Mouse (Mus musculus) heart, postnatal 14 days (tissue): ENCODE data around the gene Chn1. TPM values are rescaled to one million over a fixed set of nuclear protein-coding genes. Genes with fewer than 3 reads are reported as not detected.

Experiments used
- DNase-seq, 2 experiments: peaks; one replicate each; pipeline ENCODE4 v3.0.0; 2021 to 2022
- intact Hi-C: fragments of 180-260 bp; cut with DNase I; formaldehyde crosslinking; loops from one replicate; pipeline ENCODE4 v1.15.1; 2025
- total RNA-seq, 2 experiments: library from RNA; stranded (reverse); gene quantifications; 2 replicates each; pipeline ENCODE4 v1.2.3; 2021

Chn1 gene
- total RNA-seq, 2 experiments from 2014 or later: 45.6 to 53.6 TPM

DNA sequence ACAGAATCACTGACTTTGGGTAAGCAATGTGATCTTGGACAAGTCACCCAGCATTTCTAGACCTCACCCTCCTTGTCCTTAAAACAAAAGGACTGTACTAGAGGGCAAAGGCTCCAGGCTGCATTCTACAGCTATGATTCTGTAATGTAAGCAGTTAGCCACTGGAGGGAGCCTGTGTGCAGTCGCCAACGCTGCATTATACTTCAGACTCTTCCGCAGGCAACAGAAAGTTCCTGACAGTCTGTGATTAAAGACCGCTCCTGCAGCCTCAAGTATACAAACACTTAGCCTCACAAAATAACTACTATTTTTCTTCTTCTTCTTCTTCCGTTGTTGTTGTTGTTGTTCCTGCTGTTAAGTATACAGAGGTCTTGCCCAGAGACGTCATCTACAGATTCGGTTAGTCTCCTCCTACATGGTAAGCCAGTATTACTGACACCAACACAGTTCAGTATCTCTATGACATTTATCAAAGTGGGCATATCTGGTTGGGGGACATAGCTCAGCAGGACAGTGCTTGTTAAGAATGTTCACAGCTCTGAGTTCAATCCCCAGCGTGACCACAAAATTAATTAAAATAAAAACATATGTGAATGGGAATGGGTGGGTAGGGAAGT lies 208.0 kb downstream of the Chn1 start:
- peak; percentile 60 to 75 for DNase-seq
- intact Hi-C loops: no loop called here

DNA sequence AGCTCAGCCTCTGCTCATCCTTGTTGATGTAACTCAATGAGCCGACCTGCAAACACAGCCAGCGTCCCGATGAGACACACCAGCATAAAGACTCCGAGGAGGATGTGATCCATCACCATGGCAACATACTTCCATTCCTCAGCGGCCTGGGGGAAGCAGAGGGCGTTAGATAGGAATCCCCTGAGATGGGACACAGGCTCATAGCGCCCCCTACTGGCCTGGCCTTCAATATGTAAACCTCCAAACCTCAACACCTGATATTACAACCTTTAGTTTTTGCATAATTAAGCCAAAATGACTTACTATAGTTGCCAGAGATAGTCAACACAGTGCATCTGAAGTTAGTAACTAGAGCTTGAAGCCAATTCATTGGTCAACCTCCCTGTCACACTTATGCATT lies 209.0 kb downstream of the Chn1 start:
- DNase-seq: peak in 1 of 2 experiments; percentile 29
- intact Hi-C loops: no loop called here

DNA sequence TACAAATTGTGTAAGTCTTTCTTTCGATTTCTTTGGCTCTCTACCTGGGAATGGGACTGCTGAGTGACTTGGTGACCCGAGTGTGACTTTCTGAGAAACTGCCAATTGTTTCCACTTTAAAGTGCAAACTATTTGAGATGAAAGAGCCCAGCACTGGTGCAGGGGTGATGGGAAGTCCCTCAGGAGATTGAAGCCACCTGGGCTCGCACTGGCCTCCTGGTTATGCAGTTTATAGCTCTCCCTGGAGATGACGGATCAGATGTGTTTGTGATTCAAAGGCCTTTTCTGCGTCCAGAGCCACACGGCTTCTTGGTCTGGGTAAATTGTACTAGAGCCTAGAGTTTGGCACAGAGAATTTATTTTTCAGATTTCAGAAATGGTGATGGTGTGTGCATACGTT lies 211.5 kb downstream of the Chn1 start:
- intact Hi-C loops: no loop called here
- no peak for DNase-seq

DNA sequence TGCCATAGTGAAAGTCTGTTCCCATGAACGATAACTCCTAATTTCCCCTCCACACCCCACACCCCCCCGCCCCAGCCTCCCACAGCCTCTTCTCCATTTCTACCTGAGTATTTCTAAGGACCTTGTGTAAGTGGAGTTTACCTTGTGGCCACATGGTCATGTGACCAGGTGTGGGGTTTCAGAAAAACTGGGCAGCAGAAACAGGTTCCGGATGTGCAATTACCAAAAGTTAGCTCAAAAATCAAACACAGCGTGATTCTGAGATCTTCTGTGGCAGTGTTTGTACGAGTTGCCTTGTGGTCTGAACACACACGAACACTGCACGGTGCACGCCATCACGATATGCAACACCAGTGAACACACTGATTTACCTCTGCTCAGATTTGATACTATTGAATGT lies 212.5 kb downstream of the Chn1 start:
- DNase-seq: no peak
- intact Hi-C loops: no loop called here

DNA sequence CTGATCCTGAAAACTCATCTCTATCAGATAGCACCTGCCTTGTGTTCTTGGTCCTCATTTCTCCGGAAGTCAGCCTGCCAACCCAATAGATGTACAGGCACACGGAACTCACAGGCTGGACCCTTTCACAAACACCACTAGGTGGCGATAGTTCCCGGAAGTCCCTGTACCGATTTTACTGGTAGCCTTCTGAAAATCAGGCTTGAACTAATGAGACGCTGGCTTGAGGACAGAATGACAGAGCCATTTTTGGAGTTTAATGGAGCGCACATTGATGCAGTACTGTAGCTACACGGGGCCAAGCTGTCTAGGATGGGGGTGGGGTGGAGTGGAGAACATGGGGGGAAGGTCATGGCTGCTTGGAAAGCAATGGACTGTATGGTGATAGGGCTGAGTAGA lies 213.5 kb downstream of the Chn1 start:
- intact Hi-C loops: no loop called here
- peak in 1 of 2 experiments; percentile 38 for DNase-seq

DNA sequence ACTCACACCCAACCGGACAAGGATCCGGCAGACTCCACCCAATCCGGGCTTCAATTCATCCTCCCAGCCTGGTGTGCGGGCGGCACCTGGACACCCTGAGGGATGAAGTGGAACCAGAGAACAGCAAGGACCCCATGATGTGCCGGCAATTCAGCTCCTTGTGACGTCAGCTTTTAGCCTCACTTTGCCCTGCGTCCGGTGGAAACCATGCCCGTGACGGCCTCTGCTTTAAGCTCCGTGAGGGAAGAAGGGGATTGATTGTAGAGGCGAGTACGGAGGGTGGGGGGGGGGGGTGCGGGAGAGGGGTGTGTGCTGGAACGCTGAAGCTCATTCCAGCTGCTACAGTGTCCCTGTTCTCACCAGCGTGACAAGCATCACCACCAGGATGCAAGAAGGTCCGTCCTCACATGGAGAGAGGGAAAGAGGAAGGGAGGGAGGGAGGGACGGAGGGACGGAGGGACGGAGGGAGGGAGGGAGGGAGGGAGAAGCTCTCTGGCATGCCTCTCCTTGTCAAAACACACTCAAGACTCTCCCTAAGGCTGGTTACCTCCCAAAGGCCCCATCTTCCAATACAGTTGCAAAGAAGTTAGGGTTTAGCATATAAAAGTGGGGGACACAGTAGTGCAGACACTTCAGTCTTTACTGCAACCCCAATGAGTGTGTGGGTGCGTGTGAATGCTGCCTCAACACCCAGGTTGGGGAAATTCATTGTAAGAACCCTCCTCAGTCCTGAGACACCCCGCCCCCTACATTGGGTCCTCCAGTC lies 214.1 kb downstream of the Chn1 start:
- DNase-seq: no peak
- intact Hi-C loops: no loop called here

Other genes with a start within 250 kb of the Chn1 start
- 10 to 100 TPM; 18.8 to 19.4 TPM for gene Wipf1, start 245.6 kb downstream of the Chn1 start, total RNA-seq
- gene Chrna1, start 195.0 kb downstream of the Chn1 start, total RNA-seq: not detected
- 10 to 100 TPM; 35.3 to 39.6 TPM for gene Atf2, start 117.3 kb upstream of the Chn1 start, total RNA-seq
- 1,000 to 10,000 TPM; 3,634 to 3,681 TPM for gene Atp5g3, start 136.0 kb upstream of the Chn1 start, total RNA-seq